Mouse (Mus musculus) urinary bladder, postnatal 14 days (tissue): ENCODE measurements at regions not wholly inside any gene's neighbourhood (a gene's known extent, or its start where the extent isn't known, plus 50 kb on each side); places are given as distances from the start of the nearest gene placed in this dataset.
A peak's percentile ranks its signal among the peaks of the same experiment; 100 is the strongest.

Experiments
- DNase-seq: peaks from one replicate; pipeline ENCODE4 v3.0.0; 2021; ENCODE audit warnings: low spot score

- DNase-seq = peak; percentile 76
These were observed 160.2 kb downstream of the Gm26897 start for GRCm38 (mm10) chr5:111893905-111894311.

- DNase-seq = no peak
These were observed 163.8 kb downstream of the Gm26897 start for GRCm38 (mm10) chr5:111897568-111897967.

- DNase-seq = no peak
These were observed 164.8 kb downstream of the Gm26897 start for GRCm38 (mm10) chr5:111898482-111898881.

- no peak for DNase-seq
These were observed 167.5 kb downstream of the Gm26897 start for GRCm38 (mm10) chr5:111901197-111901596.

GRCm38 (mm10) chr5:111901678-111902077, 168.0 kb downstream of the Gm26897 start:
- DNase-seq = peak; percentile 58

- no peak for DNase-seq
These were observed 174.4 kb downstream of the Gm26897 start for GRCm38 (mm10) chr5:111908085-111908484.

- no peak for DNase-seq
These were observed 176.8 kb downstream of the Gm26897 start for GRCm38 (mm10) chr5:111910514-111910913.

- DNase-seq = no peak
These were observed 179.6 kb downstream of the Gm26897 start for GRCm38 (mm10) chr5:111913354-111913753.

GRCm38 (mm10) chr5:111914296-111914695, 180.6 kb downstream of the Gm26897 start:
- no peak for DNase-seq

GRCm38 (mm10) chr5:111917643-111918252, 184.0 kb downstream of the Gm26897 start:
- DNase-seq = no peak

GRCm38 (mm10) chr5:111918888-111919287, 185.2 kb downstream of the Gm26897 start:
- no peak for DNase-seq

- DNase-seq = no peak
These were observed 189.4 kb downstream of the Gm26897 start for GRCm38 (mm10) chr5:111922991-111923701.

GRCm38 (mm10) chr5:111925757-111926156, 192.0 kb downstream of the Gm26897 start:
- no peak for DNase-seq

- no peak for DNase-seq
These were observed 195.7 kb downstream of the Gm26897 start for GRCm38 (mm10) chr5:111929180-111929990.

- DNase-seq = no peak
These were observed 196.2 kb downstream of the Gm26897 start for GRCm38 (mm10) chr5:111929991-111930339.

- DNase-seq = no peak
These were observed 198.0 kb downstream of the Gm26897 start for GRCm38 (mm10) chr5:111931733-111932132.

GRCm38 (mm10) chr5:111935381-111936134, 201.8 kb downstream of the Gm26897 start:
- DNase-seq = no peak

- no peak for DNase-seq
These were observed 208.1 kb downstream of the Gm26897 start for GRCm38 (mm10) chr5:111941831-111942230.

- DNase-seq = no peak
These were observed 209.1 kb downstream of the Gm26897 start for GRCm38 (mm10) chr5:111942792-111943191.

- DNase-seq = no peak
These were observed 209.8 kb downstream of the Gm26897 start for GRCm38 (mm10) chr5:111943337-111944162.

GRCm38 (mm10) chr5:111944273-111944971, 210.7 kb downstream of the Gm26897 start:
- DNase-seq = no peak
